Mouse (Mus musculus) MEL (cell line): Measurements from ENCODE around the gene Pfkm. TPM values are rescaled to one million over a fixed set of nuclear protein-coding genes. Genes with fewer than 3 reads are reported as not detected.

Source experiments
- DNase-seq: peaks from one replicate; pipeline ENCODE4 v3.0.0; 2011; ENCODE audit warnings: low read depth, low spot score
- H3K27ac ChIP-seq: 2 replicates; pipeline ENCODE4 v1.5.1; 2012; ENCODE audit warnings: low read depth, mild to moderate bottlenecking, control low read depth, low read length, moderate library complexity; ENCODE audit not compliant: control insufficient read depth
- H3K27me3 ChIP-seq, 2 experiments: fragments of 150-350 bp in 1 of 2; sonication (generic) in 1 of 2; 2 replicates each; pipeline ENCODE4 v1.6.1; 2012; ENCODE audit warnings: low read length in 2 of 2, mild to moderate bottlenecking in 2 of 2, improper control_type of control experiment in 1 of 2, moderate library complexity in 1 of 2; ENCODE audit not compliant: insufficient read depth in 2 of 2, control insufficient read depth in 1 of 2
- H3K36me3 ChIP-seq, 2 experiments: 2 replicates each; pipeline ENCODE4 v1.6.1; 2012 to 2014; ENCODE audit warnings: low read length in 2 of 2, improper control_type of control experiment in 1 of 2, inconsistent platforms in 1 of 2, mild to moderate bottlenecking in 1 of 2; ENCODE audit not compliant: insufficient read depth in 2 of 2, control insufficient read depth in 1 of 2
- H3K4me1 ChIP-seq, 2 experiments: fragments of 150-350 bp in 1 of 2; sonication (generic) in 1 of 2; 2 replicates each; pipeline ENCODE4 v1.6.1; 2012; ENCODE audit warnings: low read length in 2 of 2, improper control_type of control experiment in 1 of 2, mild to moderate bottlenecking in 1 of 2; ENCODE audit not compliant: insufficient read depth in 2 of 2, control insufficient read depth in 1 of 2
- H3K4me3 ChIP-seq, 2 experiments: fragments of 150-350 bp in 1 of 2; sonication (generic) in 1 of 2; 2 replicates each; pipeline ENCODE4 v1.5.1; 2012; ENCODE audit warnings: low read depth in 2 of 2, low read length in 2 of 2, mild to moderate bottlenecking in 2 of 2, moderate library complexity in 2 of 2, control low read depth in 1 of 2, improper control_type of control experiment in 1 of 2; ENCODE audit not compliant: control insufficient read depth in 1 of 2, insufficient read depth in 1 of 2
- H3K79me2 ChIP-seq: 2 replicates; pipeline ENCODE4 v1.6.1; 2012; ENCODE audit warnings: mild to moderate bottlenecking, low read length, moderate library complexity; ENCODE audit not compliant: control insufficient read depth, poor library complexity, insufficient read depth
- H3K9ac ChIP-seq: 2 replicates; pipeline ENCODE4 v1.6.1; 2012; ENCODE audit warnings: low read depth, mild to moderate bottlenecking, control low read depth, low read length, moderate library complexity; ENCODE audit not compliant: control insufficient read depth, poor library complexity, severe bottlenecking
- H3K9me3 ChIP-seq: fragments of 150-350 bp; sonication (generic); replicated peaks from 2 replicates; pipeline ENCODE4 v1.6.1; 2012; ENCODE audit warnings: mild to moderate bottlenecking, low read length, improper control_type of control experiment, moderate library complexity; ENCODE audit not compliant: insufficient read depth
- BHLHE40 ChIP-seq: IDR thresholded peaks from 2 replicates; pipeline ENCODE4 v1.6.1; 2012; ENCODE audit warnings: low read depth, mild to moderate bottlenecking, inconsistent platforms, low read length, improper control_type of control experiment, borderline replicate concordance
- CHD1 ChIP-seq: IDR thresholded peaks from 2 replicates; pipeline ENCODE4 v1.6.1; 2012; ENCODE audit warnings: low read depth, mild to moderate bottlenecking, inconsistent platforms, low read length, improper control_type of control experiment
- CHD2 ChIP-seq: IDR thresholded peaks from 2 replicates; pipeline ENCODE4 v1.6.1; 2011; ENCODE audit warnings: low read length, improper control_type of control experiment
- CTCF ChIP-seq, 3 experiments: IDR thresholded peaks in 2 of 3; conservative IDR thresholded peaks in 1 of 3; 2 replicates each; pipeline ENCODE4 v1.5.1; 2011 to 2012; ENCODE audit warnings: low read length in 3 of 3, low read depth in 2 of 3, mild to moderate bottlenecking in 2 of 3, improper control_type of control experiment in 1 of 3, inconsistent platforms in 1 of 3, mixed read lengths in 1 of 3, moderate library complexity in 1 of 3; ENCODE audit not compliant: control insufficient read depth in 1 of 3, insufficient read depth in 1 of 3, poor library complexity in 1 of 3, severe bottlenecking in 1 of 3
- EP300 ChIP-seq, 2 experiments: IDR thresholded peaks; 2 replicates each; pipeline ENCODE4 v1.6.1; 2011; ENCODE audit warnings: improper control_type of control experiment in 2 of 2, low read length in 2 of 2, low read depth in 1 of 2, mild to moderate bottlenecking in 1 of 2
- ETS1 ChIP-seq: IDR thresholded peaks from 2 replicates; pipeline ENCODE4 v1.6.1; 2012; ENCODE audit warnings: low read depth, mild to moderate bottlenecking, inconsistent platforms, low read length, improper control_type of control experiment, moderate library complexity
- GABPA ChIP-seq: IDR thresholded peaks from 2 replicates; pipeline ENCODE4 v1.6.1; 2012; ENCODE audit warnings: low read depth, mild to moderate bottlenecking, inconsistent platforms, low read length, improper control_type of control experiment, moderate library complexity
- HCFC1 ChIP-seq: IDR thresholded peaks from 2 replicates; pipeline ENCODE4 v1.6.1; 2012; ENCODE audit warnings: low read depth, mild to moderate bottlenecking, inconsistent platforms, low read length, improper control_type of control experiment, moderate library complexity
- JUND ChIP-seq: IDR thresholded peaks from 2 replicates; pipeline ENCODE4 v1.6.1; 2011; ENCODE audit warnings: low read depth, mild to moderate bottlenecking, improper control_type of control experiment, low read length
- MAFK ChIP-seq: IDR thresholded peaks from 2 replicates; pipeline ENCODE4 v1.6.1; 2011; ENCODE audit warnings: low read depth, mild to moderate bottlenecking, low read length, improper control_type of control experiment, borderline replicate concordance
- MEF2A ChIP-seq: IDR thresholded peaks from 2 replicates; pipeline ENCODE4 v1.6.1; 2014; ENCODE audit warnings: low read depth, mild to moderate bottlenecking, inconsistent platforms, low read length, improper control_type of control experiment; ENCODE audit not compliant: poor library complexity, insufficient replicate concordance, severe bottlenecking; ENCODE audit errors: extremely low read depth
- MXI1 ChIP-seq: IDR thresholded peaks from 2 replicates; pipeline ENCODE4 v1.6.1; 2011; ENCODE audit warnings: mild to moderate bottlenecking, low read depth, low read length, improper control_type of control experiment
- NELFE ChIP-seq: IDR thresholded peaks from 2 replicates; pipeline ENCODE4 v1.6.1; 2011; ENCODE audit warnings: low read depth, low read length, improper control_type of control experiment
- POLR2A ChIP-seq, 2 experiments: IDR thresholded peaks; 2 replicates each; pipeline ENCODE4 v1.6.1; 2011 to 2012; ENCODE audit warnings: low read length in 2 of 2, mild to moderate bottlenecking in 2 of 2, control low read depth in 1 of 2, improper control_type of control experiment in 1 of 2, low read depth in 1 of 2, moderate library complexity in 1 of 2; ENCODE audit not compliant: control insufficient read depth in 1 of 2, insufficient read depth in 1 of 2, poor library complexity in 1 of 2
- POLR2AphosphoS5 ChIP-seq: IDR thresholded peaks from 2 replicates; pipeline ENCODE4 v1.6.1; 2012; ENCODE audit warnings: low read depth, borderline replicate concordance, mild to moderate bottlenecking, inconsistent platforms, low read length, moderate library complexity, mixed read lengths
- TBP ChIP-seq: IDR thresholded peaks from 2 replicates; pipeline ENCODE4 v1.8.0; 2011; ENCODE audit warnings: low read depth, low read length, improper control_type of control experiment
- TCF12 ChIP-seq: IDR thresholded peaks from 2 replicates; pipeline ENCODE4 v1.6.1; 2014; ENCODE audit warnings: low read depth, mild to moderate bottlenecking, inconsistent platforms, low read length, improper control_type of control experiment, moderate library complexity
- ZC3H11A ChIP-seq: IDR thresholded peaks from 2 replicates; pipeline ENCODE4 v1.6.1; 2012; ENCODE audit warnings: low read depth, mild to moderate bottlenecking, inconsistent platforms, low read length, improper control_type of control experiment
- ZNF384 ChIP-seq: IDR thresholded peaks from 2 replicates; pipeline ENCODE4 v1.6.1; 2012; ENCODE audit warnings: low read depth, mild to moderate bottlenecking, inconsistent platforms, low read length, improper control_type of control experiment
- polyA plus RNA-seq, 2 experiments: library from polyadenylated mRNA; stranded (reverse) in 1 of 2; unstranded in 1 of 2; fragments of >175 nt in 1 of 2; fragments of >200 nt in 1 of 2; gene quantifications; 2 replicates each; pipeline versions ENCODE4 v1.2.1 to v1.2.4; 2012; ENCODE audit warnings: low replicate concordance in 2 of 2, low read depth in 1 of 2; ENCODE audit not compliant: insufficient read length in 2 of 2, insufficient read depth in 1 of 2, missing spikeins in 1 of 2
- total RNA-seq: library from RNA; depleted of rRNA; stranded (reverse); fragments of 300-350 nt; gene quantifications from 2 replicates; pipeline ENCODE4 v1.2.3, GENCODE M21; 2012

Gene Pfkm
- total and polyA plus RNA-seq, 3 experiments: 125 to 150 TPM; not detected in 1

DNA sequence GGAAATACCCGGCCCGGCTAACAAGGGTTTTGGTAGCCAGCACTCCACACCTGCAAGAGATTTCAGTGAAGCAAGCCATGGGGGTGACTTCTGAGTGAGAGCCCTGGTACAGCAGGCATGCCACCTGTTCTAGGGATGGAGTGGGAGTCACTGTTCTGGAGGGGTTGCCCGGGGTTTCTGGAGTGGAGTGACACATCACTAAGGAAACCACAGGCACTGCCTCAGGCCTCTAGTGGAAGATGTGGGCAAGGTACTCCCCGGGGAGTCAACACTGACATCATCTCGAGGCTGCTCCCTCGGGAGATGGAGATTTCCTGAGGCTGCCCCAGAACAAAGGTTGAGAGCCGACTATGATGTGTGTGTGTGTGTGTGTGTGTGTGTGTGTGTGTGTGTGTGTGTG lies 78.0 kb downstream of the Pfkm start:
- Histone ChIP-seq H3K9ac (no peak overlapping the region), H3K9me3 (no peaks in the 10 kb centered on the region), H3K27me3 (peaks cover 31 to 39% of the 10 kb centered on the region in 2 experiments), H3K79me2 (no peaks in the 10 kb centered on the region), H3K27ac (no peak overlapping the region), H3K4me1 (no peaks in the 10 kb centered on the region), H3K36me3 (no peaks in the 10 kb centered on the region), H3K4me3 (no peak overlapping the region)
- TF ChIP-seq BHLHE40 (no peak), TBP (no peak), GABPA (no peak), CTCF (IDR thresholded peaks at IDR 0.05 in 2 of 3, conservative IDR thresholded peaks at IDR 0.05 in 1 of 3; ENCODE audit: control insufficient read depth in 1 of 3, insufficient read depth in 1 of 3, low read depth in 2 of 3, low read length in 3 of 3, poor library complexity in 1 of 3, severe bottlenecking in 1 of 3) (no peak), MXI1 (no peak), ZC3H11A (no peak), MEF2A (no peak), CHD1 (no peak), ZNF384 (no peak), POLR2A (IDR thresholded peaks at IDR 0.05; ENCODE audit: control insufficient read depth in 1 of 2, insufficient read depth in 1 of 2, low read depth in 1 of 2, low read length in 2 of 2, poor library complexity in 1 of 2) (no peak), TCF12 (no peak), HCFC1 (no peak), MAFK (no peak), CHD2 (no peak), ETS1 (no peak), EP300 (IDR thresholded peaks at IDR 0.05; ENCODE audit: low read depth in 1 of 2, low read length in 2 of 2) (no peak), POLR2AphosphoS5 (no peak), JUND (no peak), NELFE (no peak)
- DNase-seq: no peak

DNA sequence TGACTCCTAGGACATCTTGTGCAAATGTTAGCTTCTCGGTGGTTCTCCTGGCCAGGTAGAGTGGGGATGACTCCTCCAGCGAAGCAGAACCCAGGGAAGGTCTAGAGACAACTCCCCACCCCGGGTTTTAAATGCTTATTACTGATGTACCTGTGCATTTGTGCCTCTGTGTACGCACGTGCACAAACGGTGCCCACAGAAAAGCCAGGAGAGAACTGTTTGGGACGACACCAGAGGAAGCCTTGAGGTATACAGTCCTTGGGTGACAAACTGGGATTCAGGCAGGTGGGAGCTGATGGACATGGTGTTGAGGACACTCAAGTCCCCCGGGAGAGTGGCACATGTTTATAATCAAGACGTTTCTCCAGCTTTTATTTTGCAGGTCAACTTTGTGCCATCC lies 78.5 kb downstream of the Pfkm start:
- no peak overlapping the region for H3K9ac ChIP-seq
- no peak overlapping the region for H3K4me3 ChIP-seq
- H3K9me3 ChIP-seq: no peaks in the 10 kb centered on the region
- no peak for DNase-seq
- peaks cover 31 to 33% of the 10 kb centered on the region in 2 experiments for H3K27me3 ChIP-seq
- no peak for TF ChIP-seq JUND
- TF ChIP-seq MAFK: no peak
- TF ChIP-seq POLR2A (IDR thresholded peaks at IDR 0.05; ENCODE audit: control insufficient read depth in 1 of 2, insufficient read depth in 1 of 2, low read depth in 1 of 2, low read length in 2 of 2, poor library complexity in 1 of 2): no peak
- no peak overlapping the region for H3K27ac ChIP-seq
- H3K36me3 ChIP-seq: no peaks in the 10 kb centered on the region
- no peaks in the 10 kb centered on the region for H3K4me1 ChIP-seq
- no peaks in the 10 kb centered on the region for H3K79me2 ChIP-seq
